Mouse (Mus musculus): ENCODE data around the gene Adap2. TPM values are rescaled to one million over a fixed set of nuclear protein-coding genes. Genes with fewer than 3 reads are reported as not detected.

Adap2 gene
- polyA plus RNA-seq, 1 experiment from 2014 or later, result 4.2 TPM

- Histone ChIP-seq H3K27ac (ENCODE audit: low read length) (no peak overlapping the region), H3K36me3 (ENCODE audit: control insufficient read depth, insufficient read depth, low read length) (no peaks in the 10 kb centered on the region), H3K9me3 (replicated peaks; ENCODE audit: control insufficient read depth, low read length, poor library complexity, severe bottlenecking) (no peaks in the 10 kb centered on the region; the same call in 1 of the 2 replicates), H3K4me3 (ENCODE audit: low read depth, low read length) (no peak overlapping the region), H3K4me2 (ENCODE audit: low read length) (no peak overlapping the region), H3K9ac (ENCODE audit: low read depth, low read length) (no peak overlapping the region), H3K27me3 (ENCODE audit: control insufficient read depth, insufficient read depth, low read depth, low read length) (peaks cover 38% of the 10 kb centered on the region), H3K4me1 (ENCODE audit: control insufficient read depth, insufficient read depth, low read length) (peaks cover 7% of the 10 kb centered on the region; the same call in 1 of the 2 replicates)
- no peak for ATAC-seq
- whole genome bisulfite sequencing, result 79% methylated on average over 8 of the region's 8 CpGs
Measured at GRCm38 (mm10) chr11:80152376-80152775, 1.5 kb upstream of the Adap2 start.

DNA sequence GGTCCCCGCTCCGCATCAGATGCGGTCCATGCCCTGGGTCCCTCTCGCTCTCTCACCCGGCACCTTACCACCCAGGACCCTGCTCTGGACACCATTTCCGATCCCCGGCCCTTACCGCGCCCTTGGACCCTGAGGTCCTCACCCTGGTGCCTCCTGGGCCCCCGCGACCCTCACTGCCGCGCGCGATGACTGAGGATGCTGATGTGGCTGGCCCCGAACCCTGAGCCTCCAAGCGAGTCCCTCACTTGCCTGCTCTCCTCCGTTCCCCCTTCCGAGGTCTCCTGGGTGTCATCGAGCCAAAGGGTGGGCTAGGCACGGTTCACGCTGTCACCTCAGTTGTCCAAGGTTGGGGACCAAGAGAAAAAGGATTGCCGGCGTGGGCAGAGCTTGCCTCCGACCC is 596 bp downstream of the Adap2 start:
- no peak for ATAC-seq
- H3K4me2 ChIP-seq (ENCODE audit: low read length), result peak overlapping the region; percentile 78
- no peaks in the 10 kb centered on the region for H3K36me3 ChIP-seq (ENCODE audit: control insufficient read depth, insufficient read depth, low read length)
- 25% methylated on average over 25 of the region's 25 CpGs for WGBS
- peaks cover 38% of the 10 kb centered on the region for H3K27me3 ChIP-seq (ENCODE audit: control insufficient read depth, insufficient read depth, low read depth, low read length)
- H3K9me3 ChIP-seq (replicated peaks; ENCODE audit: control insufficient read depth, low read length, poor library complexity, severe bottlenecking), result no peaks in the 10 kb centered on the region; the same call in 1 of the 2 replicates
- H3K27ac ChIP-seq (ENCODE audit: low read length), result no peak overlapping the region
- H3K4me1 ChIP-seq (ENCODE audit: control insufficient read depth, insufficient read depth, low read length), result peaks cover 7% of the 10 kb centered on the region; the same call in 1 of the 2 replicates
- peak overlapping the region; percentile 59 for H3K9ac ChIP-seq (ENCODE audit: low read depth, low read length)
- peak overlapping the region; percentile 49 for H3K4me3 ChIP-seq (ENCODE audit: low read depth, low read length)

DNA sequence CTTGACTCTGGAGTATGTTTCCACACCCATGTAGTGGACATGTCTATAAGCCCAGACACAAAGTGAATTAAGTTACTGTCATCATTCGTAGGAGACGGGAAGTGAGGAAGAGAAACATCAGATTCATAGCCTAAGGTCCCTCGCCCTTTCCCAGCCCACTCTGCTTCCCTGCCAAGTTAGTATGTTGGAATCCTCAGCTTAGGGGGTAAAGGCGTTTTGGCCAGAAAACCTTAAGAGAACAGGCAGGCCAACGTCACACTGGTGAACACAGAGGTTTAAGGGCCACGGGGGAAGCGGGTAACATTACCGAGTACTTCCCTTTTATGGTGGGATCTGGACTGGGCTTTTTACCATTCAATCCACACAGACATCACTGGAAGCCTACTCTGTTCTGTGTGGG is 1.6 kb downstream of the Adap2 start:
- Histone ChIP-seq H3K9ac (ENCODE audit: low read depth, low read length) (no peak overlapping the region), H3K27ac (ENCODE audit: low read length) (no peak overlapping the region), H3K4me1 (ENCODE audit: control insufficient read depth, insufficient read depth, low read length) (peaks cover 7% of the 10 kb centered on the region; the same call in 1 of the 2 replicates), H3K27me3 (ENCODE audit: control insufficient read depth, insufficient read depth, low read depth, low read length) (peaks cover 38% of the 10 kb centered on the region), H3K36me3 (ENCODE audit: control insufficient read depth, insufficient read depth, low read length) (no peaks in the 10 kb centered on the region), H3K9me3 (replicated peaks; ENCODE audit: control insufficient read depth, low read length, poor library complexity, severe bottlenecking) (no peaks in the 10 kb centered on the region; the same call in 1 of the 2 replicates), H3K4me3 (ENCODE audit: low read depth, low read length) (no peak overlapping the region), H3K4me2 (ENCODE audit: low read length) (no peak overlapping the region)
- no peak for ATAC-seq
- 92% methylated on average over 8 of the region's 8 CpGs for WGBS

- peaks cover 38% of the 10 kb centered on the region for H3K27me3 ChIP-seq (ENCODE audit: control insufficient read depth, insufficient read depth, low read depth, low read length)
- H3K27ac ChIP-seq (ENCODE audit: low read length), result no peak overlapping the region
- ATAC-seq, result no peak
- no peaks in the 10 kb centered on the region for H3K36me3 ChIP-seq (ENCODE audit: control insufficient read depth, insufficient read depth, low read length)
- H3K9ac ChIP-seq (ENCODE audit: low read depth, low read length), result no peak overlapping the region
- no peak overlapping the region for H3K4me2 ChIP-seq (ENCODE audit: low read length)
- no peak overlapping the region for H3K4me3 ChIP-seq (ENCODE audit: low read depth, low read length)
- peaks cover 7% of the 10 kb centered on the region; the same call in 1 of the 2 replicates for H3K4me1 ChIP-seq (ENCODE audit: control insufficient read depth, insufficient read depth, low read length)
- 95% methylated on average over 4 of the region's 4 CpGs for WGBS
- no peaks in the 10 kb centered on the region; the same call in 1 of the 2 replicates for H3K9me3 ChIP-seq (replicated peaks; ENCODE audit: control insufficient read depth, low read length, poor library complexity, severe bottlenecking)
Measured at GRCm38 (mm10) chr11:80155961-80156360, 2.1 kb downstream of the Adap2 start.

DNA sequence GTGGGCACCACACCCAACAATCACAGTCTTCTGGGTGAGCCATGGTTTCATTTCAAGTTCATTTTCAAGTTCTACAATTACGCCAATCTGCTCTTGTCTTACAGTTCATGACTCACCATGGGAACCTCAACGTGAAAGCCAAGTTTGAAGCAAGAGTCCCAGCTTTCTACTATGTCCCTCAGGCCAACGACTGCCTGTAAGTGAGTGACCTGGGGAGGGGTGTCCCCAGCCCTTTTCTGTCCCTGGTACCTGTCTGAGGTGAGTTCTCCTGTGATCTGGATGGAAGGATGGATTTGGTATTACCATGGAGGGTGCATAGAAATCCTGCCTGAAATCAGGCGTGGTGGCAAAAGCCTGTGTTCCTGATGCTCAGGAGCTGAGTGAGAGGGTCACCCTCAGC is 2.9 kb downstream of the Adap2 start:
- Histone ChIP-seq H3K36me3 (ENCODE audit: control insufficient read depth, insufficient read depth, low read length) (no peaks in the 10 kb centered on the region), H3K27me3 (ENCODE audit: control insufficient read depth, insufficient read depth, low read depth, low read length) (peaks cover 35% of the 10 kb centered on the region), H3K4me1 (ENCODE audit: control insufficient read depth, insufficient read depth, low read length) (peaks cover 7% of the 10 kb centered on the region; the same call in 1 of the 2 replicates), H3K4me2 (ENCODE audit: low read length) (no peak overlapping the region), H3K27ac (ENCODE audit: low read length) (no peak overlapping the region), H3K9me3 (replicated peaks; ENCODE audit: control insufficient read depth, low read length, poor library complexity, severe bottlenecking) (no peaks in the 10 kb centered on the region; the same call in 1 of the 2 replicates), H3K4me3 (ENCODE audit: low read depth, low read length) (no peak overlapping the region), H3K9ac (ENCODE audit: low read depth, low read length) (no peak overlapping the region)
- WGBS, result 84% methylated on average over 4 of the region's 4 CpGs
- no peak for ATAC-seq

DNA sequence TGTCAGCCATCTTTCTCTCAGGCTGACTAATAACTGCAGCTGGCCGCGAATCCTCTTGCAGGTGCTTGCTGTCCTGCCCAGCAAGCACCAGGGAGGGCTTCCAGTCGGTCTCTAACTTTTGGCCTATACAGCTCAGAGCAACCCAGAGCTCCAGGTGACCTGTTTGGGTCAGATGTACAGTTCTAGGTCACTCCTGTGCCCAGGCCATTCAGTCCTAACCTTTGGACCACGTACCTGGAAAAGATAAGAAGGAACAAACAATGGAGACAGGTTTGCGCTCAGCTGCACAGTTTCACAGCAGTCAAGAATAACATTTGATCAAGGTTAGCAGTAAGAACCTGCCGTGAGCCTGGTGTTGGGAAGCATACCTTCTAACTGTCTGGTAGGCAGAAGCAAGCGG is 5.1 kb downstream of the Adap2 start:
- peaks cover 4% of the 10 kb centered on the region; the same call in 1 of the 2 replicates for H3K4me1 ChIP-seq (ENCODE audit: control insufficient read depth, insufficient read depth, low read length)
- no peak overlapping the region for H3K4me2 ChIP-seq (ENCODE audit: low read length)
- 84% methylated on average over 7 of the region's 7 CpGs for WGBS
- H3K27ac ChIP-seq (ENCODE audit: low read length), result no peak overlapping the region
- peaks cover 17% of the 10 kb centered on the region for H3K27me3 ChIP-seq (ENCODE audit: control insufficient read depth, insufficient read depth, low read depth, low read length)
- H3K4me3 ChIP-seq (ENCODE audit: low read depth, low read length), result no peak overlapping the region
- no peaks in the 10 kb centered on the region; the same call in 1 of the 2 replicates for H3K9me3 ChIP-seq (replicated peaks; ENCODE audit: control insufficient read depth, low read length, poor library complexity, severe bottlenecking)
- no peak for ATAC-seq
- H3K36me3 ChIP-seq (ENCODE audit: control insufficient read depth, insufficient read depth, low read length), result no peaks in the 10 kb centered on the region
- H3K9ac ChIP-seq (ENCODE audit: low read depth, low read length), result no peak overlapping the region

- Histone ChIP-seq H3K9me3 (replicated peaks; ENCODE audit: control insufficient read depth, low read length, poor library complexity, severe bottlenecking) (no peaks in the 10 kb centered on the region), H3K4me3 (ENCODE audit: low read depth, low read length) (no peak overlapping the region), H3K27me3 (ENCODE audit: control insufficient read depth, insufficient read depth, low read depth, low read length) (no peaks in the 10 kb centered on the region), H3K9ac (ENCODE audit: low read depth, low read length) (no peak overlapping the region), H3K4me1 (ENCODE audit: control insufficient read depth, insufficient read depth, low read length) (no peaks in the 10 kb centered on the region), H3K36me3 (ENCODE audit: control insufficient read depth, insufficient read depth, low read length) (no peaks in the 10 kb centered on the region), H3K4me2 (ENCODE audit: low read length) (no peak overlapping the region), H3K27ac (ENCODE audit: low read length) (no peak overlapping the region)
- 91% methylated on average over 4 of the region's 4 CpGs for WGBS
- no peak for ATAC-seq
Measured at GRCm38 (mm10) chr11:80161041-80161440, 7.1 kb downstream of the Adap2 start.

GRCm38 (mm10) chr11:80163362-80164116 is 9.6 kb downstream of the Adap2 start:
- H3K9ac ChIP-seq (ENCODE audit: low read depth, low read length), result no peak overlapping the region
- H3K4me1 ChIP-seq (ENCODE audit: control insufficient read depth, insufficient read depth, low read length), result no peaks in the 10 kb centered on the region
- no peaks in the 10 kb centered on the region for H3K36me3 ChIP-seq (ENCODE audit: control insufficient read depth, insufficient read depth, low read length)
- no peak overlapping the region for H3K4me2 ChIP-seq (ENCODE audit: low read length)
- no peak for ATAC-seq
- no peak overlapping the region for H3K4me3 ChIP-seq (ENCODE audit: low read depth, low read length)
- 80% methylated on average over 7 of the region's 7 CpGs for WGBS
- no peak overlapping the region for H3K27ac ChIP-seq (ENCODE audit: low read length)
- H3K9me3 ChIP-seq (replicated peaks; ENCODE audit: control insufficient read depth, low read length, poor library complexity, severe bottlenecking), result no peaks in the 10 kb centered on the region
- H3K27me3 ChIP-seq (ENCODE audit: control insufficient read depth, insufficient read depth, low read depth, low read length), result no peaks in the 10 kb centered on the region

- Histone ChIP-seq H3K9me3 (replicated peaks; ENCODE audit: control insufficient read depth, low read length, poor library complexity, severe bottlenecking) (no peaks in the 10 kb centered on the region), H3K4me3 (ENCODE audit: low read depth, low read length) (no peak overlapping the region), H3K36me3 (ENCODE audit: control insufficient read depth, insufficient read depth, low read length) (no peaks in the 10 kb centered on the region), H3K9ac (ENCODE audit: low read depth, low read length) (no peak overlapping the region), H3K4me2 (ENCODE audit: low read length) (no peak overlapping the region), H3K4me1 (ENCODE audit: control insufficient read depth, insufficient read depth, low read length) (no peaks in the 10 kb centered on the region), H3K27me3 (ENCODE audit: control insufficient read depth, insufficient read depth, low read depth, low read length) (no peaks in the 10 kb centered on the region), H3K27ac (ENCODE audit: low read length) (no peak overlapping the region)
- 45% methylated on average over 2 of the region's 2 CpGs for WGBS
- no peak for ATAC-seq
Measured at GRCm38 (mm10) chr11:80164224-80164623, 10.3 kb downstream of the Adap2 start.

All from midbrain, embryonic 16.5 days (tissue).